Mouse (Mus musculus): ENCODE measurements around the gene Nub1. TPM values are rescaled to one million over a fixed set of nuclear protein-coding genes. Genes with fewer than 3 reads are reported as not detected.

The Nub1 gene
- polyA plus RNA-seq, 1 experiment from 2014 or later: 40.0 TPM

DNA sequence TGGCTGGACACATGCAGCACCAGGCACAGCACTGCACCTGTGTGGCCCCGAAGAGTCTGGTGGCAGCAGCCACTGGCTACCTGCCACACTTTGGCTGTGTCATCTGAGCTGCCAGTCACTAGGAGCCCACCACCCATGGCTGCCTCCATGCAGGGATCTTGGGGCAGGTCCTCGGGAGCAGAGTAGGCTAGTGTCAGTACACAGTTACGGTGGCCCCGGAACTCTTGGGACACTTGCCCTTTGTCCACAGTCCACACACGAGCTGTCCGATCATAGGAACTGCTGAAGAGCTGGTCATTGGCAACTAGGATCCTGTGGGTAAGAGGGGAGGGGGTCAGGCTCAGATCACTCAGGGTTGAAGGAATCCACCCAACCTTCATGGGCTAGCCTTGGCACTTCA is 32.7 kb downstream of the Nub1 start:
- Histone ChIP-seq H3K4me3 (ENCODE audit: low read length) (no peak overlapping the region), H3K9ac (ENCODE audit: low read length) (no peak overlapping the region), H3K4me2 (ENCODE audit: low read depth, low read length) (no peak overlapping the region), H3K36me3 (ENCODE audit: control insufficient read depth, insufficient read depth, low read length) (peaks cover 8% of the 10 kb centered on the region; the same call in 1 of the 2 replicates), H3K4me1 (replicated peaks; ENCODE audit: control insufficient read depth, insufficient read depth, low read length) (no peaks in the 10 kb centered on the region), H3K27ac (ENCODE audit: low read length) (no peak overlapping the region), H3K9me3 (ENCODE audit: control insufficient read depth, low read length) (no peaks in the 10 kb centered on the region), H3K27me3 (ENCODE audit: control insufficient read depth, insufficient read depth, low read depth, low read length) (no peaks in the 10 kb centered on the region)
- ATAC-seq (ENCODE audit: low read depth): no peak
- WGBS: 94% methylated on average over 6 of the region's 6 CpGs

GRCm38 (mm10) chr5:24719852-24720251 is 34.5 kb downstream of the Nub1 start:
- Histone ChIP-seq H3K4me2 (ENCODE audit: low read depth, low read length) (no peak overlapping the region), H3K9me3 (ENCODE audit: control insufficient read depth, low read length) (no peaks in the 10 kb centered on the region), H3K9ac (ENCODE audit: low read length) (no peak overlapping the region), H3K4me1 (replicated peaks; ENCODE audit: control insufficient read depth, insufficient read depth, low read length) (peaks cover 17% of the 10 kb centered on the region), H3K4me3 (ENCODE audit: low read length) (no peak overlapping the region), H3K36me3 (ENCODE audit: control insufficient read depth, insufficient read depth, low read length) (peaks cover 8% of the 10 kb centered on the region; the same call in 1 of the 2 replicates), H3K27me3 (ENCODE audit: control insufficient read depth, insufficient read depth, low read depth, low read length) (no peaks in the 10 kb centered on the region), H3K27ac (ENCODE audit: low read length) (no peak overlapping the region)
- no peak for ATAC-seq (ENCODE audit: low read depth)
- WGBS: 91% methylated on average over 3 of the region's 3 CpGs

DNA sequence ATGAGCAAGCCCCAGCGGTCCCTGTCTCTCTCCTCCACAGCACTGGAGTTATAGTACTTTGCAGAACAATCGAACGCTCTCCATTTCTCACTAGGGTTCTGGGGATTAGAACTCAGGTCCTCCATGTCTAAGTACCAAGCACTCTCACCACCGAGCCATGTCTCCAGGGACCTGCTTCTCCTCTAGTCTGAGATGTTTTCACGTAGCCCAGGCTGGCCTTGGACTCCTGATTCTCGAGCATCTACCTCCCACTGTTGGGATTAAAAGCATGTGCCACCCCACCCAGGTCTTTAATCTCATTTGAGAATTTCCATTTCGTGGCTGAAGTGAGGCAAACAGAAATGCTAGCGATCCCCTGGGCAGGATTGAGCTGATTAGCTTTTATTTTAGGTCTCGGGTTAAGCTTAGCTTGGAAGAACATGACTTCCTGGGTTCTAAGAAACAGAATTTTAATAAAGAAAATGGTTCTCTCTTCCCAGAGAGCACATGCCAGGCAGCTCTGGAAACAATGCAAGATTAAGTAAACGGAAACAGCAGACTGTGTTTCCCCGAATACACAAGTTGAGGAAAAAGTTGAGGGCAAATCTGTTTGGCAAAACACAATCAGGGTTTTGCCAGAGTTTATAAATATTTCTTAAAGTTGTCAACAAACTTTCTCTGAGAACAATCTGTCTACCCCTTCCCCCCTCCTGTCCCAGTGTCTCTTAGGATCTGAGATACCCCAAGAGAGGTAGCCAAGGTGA is 38.4 kb downstream of the Nub1 start:
- H3K4me2 ChIP-seq (ENCODE audit: low read depth, low read length): no peak overlapping the region
- 68% methylated on average over 11 of the region's 11 CpGs for WGBS
- peak overlapping the region; percentile 95 for H3K27ac ChIP-seq (ENCODE audit: low read length)
- H3K4me3 ChIP-seq (ENCODE audit: low read length): no peak overlapping the region
- peaks cover 41% of the 10 kb centered on the region for H3K4me1 ChIP-seq (replicated peaks; ENCODE audit: control insufficient read depth, insufficient read depth, low read length)
- no peak for ATAC-seq (ENCODE audit: low read depth)
- no peaks in the 10 kb centered on the region for H3K27me3 ChIP-seq (ENCODE audit: control insufficient read depth, insufficient read depth, low read depth, low read length)
- no peaks in the 10 kb centered on the region for H3K9me3 ChIP-seq (ENCODE audit: control insufficient read depth, low read length)
- no peaks in the 10 kb centered on the region; the same call in 1 of the 2 replicates for H3K36me3 ChIP-seq (ENCODE audit: control insufficient read depth, insufficient read depth, low read length)
- peak overlapping the region; percentile 12; the same call in 1 of the 2 replicates for H3K9ac ChIP-seq (ENCODE audit: low read length)

DNA sequence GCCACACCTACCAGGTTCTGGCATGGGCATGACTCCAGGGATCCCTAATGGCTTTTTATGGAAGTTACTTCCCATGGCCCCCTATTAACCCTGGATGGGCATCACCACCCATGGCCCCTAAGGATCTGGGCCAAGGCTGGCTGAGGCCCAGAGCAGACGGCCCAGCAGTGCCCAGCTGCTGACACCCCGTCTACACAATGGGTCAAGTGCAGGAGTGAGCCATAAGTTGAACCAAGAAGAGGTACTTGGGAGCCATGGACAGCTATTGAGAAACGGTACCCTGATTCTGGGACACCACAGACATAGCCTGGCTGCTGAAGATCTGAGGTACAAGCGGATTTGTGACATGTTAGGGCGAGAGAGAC is 38.9 kb downstream of the Nub1 start:
- no peaks in the 10 kb centered on the region for H3K27me3 ChIP-seq (ENCODE audit: control insufficient read depth, insufficient read depth, low read depth, low read length)
- peaks cover 42% of the 10 kb centered on the region for H3K4me1 ChIP-seq (replicated peaks; ENCODE audit: control insufficient read depth, insufficient read depth, low read length)
- 42% methylated on average over 5 of the region's 5 CpGs for WGBS
- peak overlapping the region; percentile 95 for H3K27ac ChIP-seq (ENCODE audit: low read length)
- H3K4me3 ChIP-seq (ENCODE audit: low read length): no peak overlapping the region
- peak; percentile 10; the same call in 1 of the 2 replicates for ATAC-seq (ENCODE audit: low read depth)
- no peak overlapping the region for H3K4me2 ChIP-seq (ENCODE audit: low read depth, low read length)
- no peaks in the 10 kb centered on the region for H3K9me3 ChIP-seq (ENCODE audit: control insufficient read depth, low read length)
- H3K9ac ChIP-seq (ENCODE audit: low read length): peak overlapping the region; percentile 27; the same call in 1 of the 2 replicates
- H3K36me3 ChIP-seq (ENCODE audit: control insufficient read depth, insufficient read depth, low read length): no peaks in the 10 kb centered on the region; the same call in 1 of the 2 replicates

GRCm38 (mm10) chr5:24724805-24725204 is 39.5 kb downstream of the Nub1 start:
- peaks cover 46% of the 10 kb centered on the region for H3K4me1 ChIP-seq (replicated peaks; ENCODE audit: control insufficient read depth, insufficient read depth, low read length)
- no peaks in the 10 kb centered on the region for H3K27me3 ChIP-seq (ENCODE audit: control insufficient read depth, insufficient read depth, low read depth, low read length)
- 0 out of 2 replicates have a peak overlapping the region, but pooled peaks have one; percentile 9 for H3K4me2 ChIP-seq (ENCODE audit: low read depth, low read length)
- peak overlapping the region; percentile 95 for H3K27ac ChIP-seq (ENCODE audit: low read length)
- 32% methylated on average over 5 of the region's 5 CpGs for WGBS
- H3K4me3 ChIP-seq (ENCODE audit: low read length): no peak overlapping the region
- H3K36me3 ChIP-seq (ENCODE audit: control insufficient read depth, insufficient read depth, low read length): no peaks in the 10 kb centered on the region; the same call in 1 of the 2 replicates
- H3K9me3 ChIP-seq (ENCODE audit: control insufficient read depth, low read length): no peaks in the 10 kb centered on the region
- H3K9ac ChIP-seq (ENCODE audit: low read length): peak overlapping the region; percentile 27
- ATAC-seq (ENCODE audit: low read depth): peak; percentile 89

DNA sequence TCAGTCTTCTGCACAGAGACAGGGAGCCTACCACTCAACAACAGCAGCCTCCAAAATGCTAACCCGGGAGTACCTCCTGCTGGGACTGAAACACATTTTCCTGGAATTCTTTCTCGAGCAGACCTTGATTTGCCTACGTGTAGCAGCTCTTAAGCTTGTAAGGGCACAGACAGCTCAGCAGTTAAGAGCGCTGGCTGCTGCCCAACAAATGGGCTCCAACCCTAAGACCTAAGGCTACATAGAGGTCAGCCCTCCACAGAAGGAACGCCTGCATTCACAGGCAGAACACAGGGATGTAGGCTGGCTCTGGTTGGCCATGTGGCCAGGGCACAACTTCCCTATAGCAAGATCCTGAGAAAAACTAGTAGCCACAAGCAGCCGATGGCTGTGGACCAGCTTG is 40.6 kb downstream of the Nub1 start:
- Histone ChIP-seq H3K4me2 (ENCODE audit: low read depth, low read length) (no peak overlapping the region), H3K27ac (ENCODE audit: low read length) (peak overlapping the region; percentile 95), H3K9me3 (ENCODE audit: control insufficient read depth, low read length) (no peaks in the 10 kb centered on the region), H3K27me3 (ENCODE audit: control insufficient read depth, insufficient read depth, low read depth, low read length) (no peaks in the 10 kb centered on the region), H3K36me3 (ENCODE audit: control insufficient read depth, insufficient read depth, low read length) (no peaks in the 10 kb centered on the region; the same call in 1 of the 2 replicates), H3K9ac (ENCODE audit: low read length) (no peak overlapping the region; the same call in 1 of the 2 replicates), H3K4me1 (replicated peaks; ENCODE audit: control insufficient read depth, insufficient read depth, low read length) (peaks cover 46% of the 10 kb centered on the region), H3K4me3 (ENCODE audit: low read length) (no peak overlapping the region)
- 57% methylated on average over 6 of the region's 6 CpGs for WGBS
- ATAC-seq (ENCODE audit: low read depth): no peak

DNA sequence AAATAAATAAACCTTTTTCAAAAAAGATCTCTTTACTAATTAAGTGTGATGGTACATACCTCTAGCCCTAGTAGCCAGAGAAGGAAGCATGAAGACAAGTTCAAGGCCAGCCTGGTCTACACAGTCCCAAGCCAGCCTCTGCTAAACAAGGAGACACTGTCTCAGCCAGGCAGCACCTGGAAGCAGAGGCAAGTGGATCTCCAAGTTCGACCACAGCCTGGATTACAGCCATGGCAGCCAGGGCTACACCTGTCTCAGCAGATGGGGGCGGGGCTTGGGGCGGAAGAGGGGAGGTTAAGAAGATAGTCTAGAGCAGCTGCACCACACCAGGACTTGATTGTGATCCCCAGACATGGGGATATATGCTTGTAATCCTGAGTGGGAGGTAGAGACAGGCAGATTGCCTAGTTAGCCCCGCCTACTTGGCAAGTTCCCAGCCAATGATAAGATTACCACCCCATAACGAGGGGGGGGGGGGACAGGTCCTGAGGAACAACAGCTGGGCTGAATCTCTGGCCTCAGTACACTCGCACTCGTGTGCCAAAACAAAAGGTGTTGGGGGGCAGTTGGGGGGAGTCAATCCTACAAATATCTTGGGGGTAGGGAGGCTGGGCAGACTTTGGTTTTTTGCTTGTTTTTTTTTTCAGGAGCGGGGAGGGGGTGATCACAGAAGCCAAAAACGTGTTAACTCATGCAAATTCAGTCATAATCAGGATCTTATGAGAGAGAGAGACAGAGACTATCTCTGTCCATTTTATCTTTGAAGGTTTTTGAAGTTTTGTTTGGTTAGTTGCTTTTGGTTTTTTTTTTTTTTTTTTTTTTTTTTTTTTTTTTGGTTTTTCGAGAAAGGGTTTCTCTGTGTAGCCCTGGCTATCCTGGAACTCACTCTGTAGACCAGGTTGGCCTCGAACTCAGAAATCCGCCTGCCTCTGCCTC is 41.8 kb downstream of the Nub1 start:
- Histone ChIP-seq H3K27me3 (ENCODE audit: control insufficient read depth, insufficient read depth, low read depth, low read length) (no peaks in the 10 kb centered on the region; the same call in 1 of the 2 replicates), H3K4me1 (replicated peaks; ENCODE audit: control insufficient read depth, insufficient read depth, low read length) (peaks cover 52% of the 10 kb centered on the region), H3K4me3 (ENCODE audit: low read length) (no peak overlapping the region), H3K27ac (ENCODE audit: low read length) (no peak overlapping the region), H3K9ac (ENCODE audit: low read length) (no peak overlapping the region), H3K4me2 (ENCODE audit: low read depth, low read length) (no peak overlapping the region), H3K36me3 (ENCODE audit: control insufficient read depth, insufficient read depth, low read length) (no peaks in the 10 kb centered on the region), H3K9me3 (ENCODE audit: control insufficient read depth, low read length) (no peaks in the 10 kb centered on the region)
- WGBS: 49% methylated on average over 12 of the region's 12 CpGs
- no peak for ATAC-seq (ENCODE audit: low read depth)

- Histone ChIP-seq H3K36me3 (ENCODE audit: control insufficient read depth, insufficient read depth, low read length) (no peaks in the 10 kb centered on the region), H3K27ac (ENCODE audit: low read length) (peak overlapping the region; percentile 88), H3K27me3 (ENCODE audit: control insufficient read depth, insufficient read depth, low read depth, low read length) (no peaks in the 10 kb centered on the region; the same call in 1 of the 2 replicates), H3K4me1 (replicated peaks; ENCODE audit: control insufficient read depth, insufficient read depth, low read length) (peaks cover 47% of the 10 kb centered on the region), H3K4me3 (ENCODE audit: low read length) (peak overlapping the region; percentile 76), H3K4me2 (ENCODE audit: low read depth, low read length) (peak overlapping the region; percentile 87), H3K9ac (ENCODE audit: low read length) (peak overlapping the region; percentile 87), H3K9me3 (ENCODE audit: control insufficient read depth, low read length) (no peaks in the 10 kb centered on the region)
- peak; percentile 15 for ATAC-seq (ENCODE audit: low read depth)
- WGBS: 1% methylated on average over 43 of the region's 49 CpGs
Measured at GRCm38 (mm10) chr5:24729797-24730487, 44.6 kb downstream of the Nub1 start.
